Mouse (Mus musculus): ENCODE results near the gene Dusp22.

GRCm38 (mm10) chr13:30751304-30751580 is 91.4 kb downstream of the Dusp22 start:
- TF ChIP-seq TAL1 (IDR thresholded peaks at IDR 0.05; ENCODE audit: low read length), result no peak
- TF ChIP-seq GATA1 (IDR thresholded peaks at IDR 0.05; ENCODE audit: low read length), result no peak
